8 mouse cellular contexts compared by ENCODE assay signal in the genomic region with DNA sequence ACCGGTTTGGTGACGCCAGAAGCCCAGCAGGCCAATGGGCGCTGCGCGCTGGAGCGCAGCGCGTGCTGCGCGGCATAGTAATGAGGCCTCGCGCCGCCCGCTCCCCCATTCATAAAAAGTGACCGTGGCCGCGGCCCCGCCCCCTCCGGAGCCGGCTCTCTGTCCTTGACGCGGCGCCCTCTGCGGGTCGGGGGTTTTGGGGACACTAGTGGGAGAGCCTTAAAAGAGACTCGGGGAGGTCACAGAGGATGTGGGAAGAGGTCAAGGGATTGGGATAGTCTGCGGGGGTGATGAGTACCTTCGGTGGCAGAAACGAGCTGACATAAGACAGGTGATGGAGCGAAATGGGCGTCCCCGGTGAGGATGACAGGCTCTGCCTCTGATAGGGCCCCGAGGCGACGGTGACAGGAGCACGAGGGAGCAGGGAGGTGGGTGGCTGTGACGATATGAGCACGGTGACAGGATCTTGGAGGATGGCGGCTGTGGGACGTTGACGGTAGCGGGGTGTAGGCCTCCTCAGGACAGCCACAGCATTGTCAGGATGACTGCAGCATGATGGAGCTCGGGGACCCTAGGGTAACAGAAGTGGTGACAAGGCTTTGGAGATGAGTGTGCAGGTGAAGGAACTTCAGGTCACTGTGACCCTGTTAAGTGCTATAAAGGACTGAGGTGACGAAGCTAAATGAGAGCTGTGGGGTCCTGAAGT. TPM values are rescaled to one million over a fixed set of nuclear protein-coding genes. Genes with fewer than 3 reads are reported as not detected.
DNase-seq lines count a peak whose midpoint lies in the region; ATAC-seq and TF ChIP-seq lines count a peak whose summit lies in the region.

No protein-coding gene starts in this region.

- no peaks in the 10 kb centered on the region for H3K9me3 ChIP-seq in G1E (replicated peaks)
- no peaks in the 10 kb centered on the region for H3K9me3 ChIP-seq in lung, embryonic 15.5 days

- H3K4me2 ChIP-seq in lung, embryonic 15.5 days = peak overlapping the region; percentile 100

- H3K36me3 ChIP-seq in G1E (replicated peaks) = no peaks in the 10 kb centered on the region
- H3K36me3 ChIP-seq in lung, embryonic 15.5 days = no peaks in the 10 kb centered on the region

- peaks cover 38% of the 10 kb centered on the region for H3K4me1 ChIP-seq in G1E (ENCODE audit: insufficient read depth, low read depth, low read length)
- peaks cover 23% of the 10 kb centered on the region for H3K4me1 ChIP-seq in lung, embryonic 15.5 days

- H3K27ac ChIP-seq in lung, embryonic 15.5 days = no peak overlapping the region

- DNase-seq in G1E (ENCODE audit: low spot score) = peak; percentile 68
- peak; percentile 82 for DNase-seq in cerebellum, adult 8-10 months
- peak; percentile 85 for DNase-seq in forelimb bud, embryonic 11.5 days (ENCODE audit: low read depth, low spot score)
- peak; percentile 44 for DNase-seq in layer of hippocampus, adult 9-10 months (ENCODE audit: low spot score)
- peak; percentile 47 for DNase-seq in ovary, postnatal 10 days (ENCODE audit: low spot score)
- peak; percentile 64 for DNase-seq in thymus, postnatal 14 days

- H3K9ac ChIP-seq in lung, embryonic 15.5 days = peak overlapping the region; percentile 55; the same call in 1 of the 2 replicates

- peaks cover 63% of the 10 kb centered on the region for H3K27me3 ChIP-seq in G1E (ENCODE audit: insufficient read depth, low read length)
- peaks cover 24% of the 10 kb centered on the region for H3K27me3 ChIP-seq in lung, embryonic 15.5 days

- H3K4me3 ChIP-seq in G1E (ENCODE audit: low read depth, low read length) = peak overlapping the region; percentile 72
- H3K4me3 ChIP-seq in lung, embryonic 15.5 days = peak overlapping the region; percentile 69

- WGBS in lung, embryonic 15.5 days = 2% methylated on average over 43 of the region's 44 CpGs

- ATAC-seq in G1E (ENCODE audit: extremely low read depth, insufficient number of reproducible peaks, low FRiP score, poor library complexity, severe bottlenecking) = peak; percentile 73
- ATAC-seq in hematopoietic stem cell, adult 5-6 weeks (replicated peaks in 1 of 2; ENCODE audit: insufficient read depth in 1 of 2, low FRiP score in 2 of 2, low TSS enrichment in 1 of 2, low read depth in 1 of 2, poor library complexity in 2 of 2, severe bottlenecking in 2 of 2) = peak; percentile 52
- ATAC-seq in lung, embryonic 15.5 days (ENCODE audit: borderline replicate concordance, extremely low read depth, low FRiP score, low TSS enrichment) = peak; percentile 72

- TF ChIP-seq CTCF in G1E (IDR thresholded peaks at IDR 0.05; ENCODE audit: low read depth, low read length) = no peak

RNA-seq across cellular contexts. Expression of gene Gpr3, which starts 0.4 kb away (rescaled TPM):
- total RNA-seq in G1E (2014; fragmentation: Nextera tagmentation) (0.58 TPM in 1 of 2 replicates, not detected in the other), G1E (2017) (0.06 and 0.16 TPM in 2 replicates)
- polyA plus RNA-seq in G1E (2012) = 0.02 and 0.10 TPM in 2 replicates
- total RNA-seq in hematopoietic stem cell, adult 5-6 weeks (2017) = 0.25 and 0.50 TPM in 2 replicates
- polyA plus RNA-seq in lung, embryonic 15.5 days (2015; fragmentation: Nextera tagmentation; extraction: Ambion mirVana) = 0.10 TPM in 1 of 2 replicates, not detected in the other

RNA-seq across cellular contexts. Expression of gene Cd164l2, which starts 0.8 kb away (rescaled TPM):
- total RNA-seq in G1E (2014; fragmentation: Nextera tagmentation) (not detected in 2 replicates), G1E (2017) (not detected in 2 replicates)
- polyA plus RNA-seq in G1E (2012) = not detected in 2 replicates
- total RNA-seq in hematopoietic stem cell, adult 5-6 weeks (2017) = not detected in 2 replicates
- 8.2 and 8.5 TPM in 2 replicates for polyA plus RNA-seq in lung, embryonic 15.5 days (2015; fragmentation: Nextera tagmentation; extraction: Ambion mirVana)

RNA-seq across cellular contexts. Expression of gene Map3k6, which starts 27.9 kb away (rescaled TPM):
- total RNA-seq in G1E (2014; fragmentation: Nextera tagmentation) (20.9 and 28.4 TPM in 2 replicates), G1E (2017) (27.6 and 29.2 TPM in 2 replicates)
- polyA plus RNA-seq in G1E (2012) = 85.3 and 87.2 TPM in 2 replicates
- 1.8 and 3.5 TPM in 2 replicates for total RNA-seq in hematopoietic stem cell, adult 5-6 weeks (2017)
- 3.0 and 3.1 TPM in 2 replicates for polyA plus RNA-seq in lung, embryonic 15.5 days (2015; fragmentation: Nextera tagmentation; extraction: Ambion mirVana)

RNA-seq across cellular contexts. Expression of gene Sytl1, which starts 50.2 kb away (rescaled TPM):
- total RNA-seq in G1E (2014; fragmentation: Nextera tagmentation) (1.2 and 2.5 TPM in 2 replicates), G1E (2017) (0.05 and 0.35 TPM in 2 replicates)
- polyA plus RNA-seq in G1E (2012) = 1.4 and 1.7 TPM in 2 replicates
- total RNA-seq in hematopoietic stem cell, adult 5-6 weeks (2017) = 7.2 and 20.1 TPM in 2 replicates
- 1.1 and 2.1 TPM in 2 replicates for polyA plus RNA-seq in lung, embryonic 15.5 days (2015; fragmentation: Nextera tagmentation; extraction: Ambion mirVana)
